Mouse (Mus musculus): Measurements from ENCODE around the gene Vwc2l. TPM values are rescaled to one million over a fixed set of nuclear protein-coding genes. Genes with fewer than 3 reads are reported as not detected.

Gene Vwc2l
- polyA plus RNA-seq, 1 experiment = 3.4 TPM

DNA sequence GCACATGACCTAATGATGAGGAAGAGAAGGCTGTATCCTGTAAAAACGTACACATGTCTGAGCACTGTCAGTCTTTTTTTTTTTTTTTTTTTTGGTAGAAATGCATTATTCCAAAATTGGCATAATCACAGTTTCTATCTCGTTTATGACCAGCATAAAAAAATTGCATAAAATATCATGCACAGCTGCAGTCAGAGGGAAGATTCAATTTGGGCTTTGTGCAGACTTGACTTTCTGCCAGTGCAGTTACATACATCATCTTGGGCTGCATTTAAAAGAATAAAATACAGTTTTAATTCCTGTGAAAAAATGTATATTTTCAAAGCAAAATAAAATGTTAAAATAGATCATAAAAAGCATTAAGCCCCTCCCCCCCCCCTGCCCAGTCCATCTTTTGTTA is 97.6 kb downstream of the Vwc2l start:
- Histone ChIP-seq H3K4me3 (ENCODE audit: insufficient read depth, low read length) (no peak overlapping the region), H3K27ac (ENCODE audit: insufficient read depth, low read length) (no peak overlapping the region), H3K4me1 (ENCODE audit: control insufficient read depth, insufficient read depth, low read length) (no peaks in the 10 kb centered on the region)
- TF ChIP-seq POLR2A (IDR thresholded peaks at IDR 0.05; ENCODE audit: extremely low read depth, insufficient read depth, low read length) (no peak), CTCF (IDR thresholded peaks at IDR 0.05; ENCODE audit: extremely low read depth, insufficient read depth, low read length) (no peak)

DNA sequence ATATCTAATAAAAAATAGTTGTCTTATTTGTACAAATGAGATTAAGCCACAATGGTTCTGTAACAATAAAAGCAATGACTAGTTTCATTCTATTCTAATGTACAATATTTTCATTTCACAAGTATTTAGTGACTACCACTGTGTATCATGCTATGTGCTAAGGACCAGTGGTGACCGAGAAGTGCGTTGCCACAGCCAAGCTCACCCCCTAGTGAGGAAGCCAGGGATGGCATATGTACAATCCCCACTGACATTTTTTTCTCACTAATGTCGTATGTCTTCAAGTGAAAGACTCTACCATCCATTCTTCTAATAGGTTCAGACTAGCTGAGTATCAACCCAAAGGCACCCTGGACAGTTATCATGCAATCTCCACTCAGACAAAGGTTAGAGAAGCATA is 107.7 kb downstream of the Vwc2l start:
- TF ChIP-seq CTCF (IDR thresholded peaks at IDR 0.05; ENCODE audit: extremely low read depth, insufficient read depth, low read length) = peak; percentile 19; the same call in 1 of the 2 replicates
- TF ChIP-seq POLR2A (IDR thresholded peaks at IDR 0.05; ENCODE audit: extremely low read depth, insufficient read depth, low read length) = no peak
- Histone ChIP-seq H3K27ac (ENCODE audit: insufficient read depth, low read length) (no peak overlapping the region), H3K4me3 (ENCODE audit: insufficient read depth, low read length) (no peak overlapping the region), H3K4me1 (ENCODE audit: control insufficient read depth, insufficient read depth, low read length) (no peaks in the 10 kb centered on the region)

DNA sequence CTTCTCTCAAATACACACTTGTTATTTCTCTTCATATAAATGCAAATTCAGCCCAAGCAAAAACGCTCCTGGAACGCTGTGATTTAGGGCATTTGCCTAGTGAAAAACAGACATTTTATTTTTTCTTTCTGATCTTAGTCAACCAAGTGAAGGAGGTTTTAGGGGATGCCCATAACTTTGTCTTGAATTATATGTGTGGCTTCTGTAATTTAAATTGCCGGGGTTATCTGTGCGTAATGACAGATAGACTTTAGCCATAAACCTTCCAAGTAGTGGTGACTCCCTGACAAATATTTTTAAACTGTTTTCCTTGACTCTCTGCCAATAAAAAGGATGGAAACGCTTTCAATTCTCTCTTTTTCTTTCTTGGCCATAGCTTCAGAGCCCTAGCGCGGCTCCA is 116.7 kb downstream of the Vwc2l start:
- Histone ChIP-seq H3K4me3 (ENCODE audit: insufficient read depth, low read length) (no peak overlapping the region), H3K27ac (ENCODE audit: insufficient read depth, low read length) (no peak overlapping the region), H3K4me1 (ENCODE audit: control insufficient read depth, insufficient read depth, low read length) (no peaks in the 10 kb centered on the region)
- TF ChIP-seq POLR2A (IDR thresholded peaks at IDR 0.05; ENCODE audit: extremely low read depth, insufficient read depth, low read length) = no peak
- TF ChIP-seq CTCF (IDR thresholded peaks at IDR 0.05; ENCODE audit: extremely low read depth, insufficient read depth, low read length) = no peak

DNA sequence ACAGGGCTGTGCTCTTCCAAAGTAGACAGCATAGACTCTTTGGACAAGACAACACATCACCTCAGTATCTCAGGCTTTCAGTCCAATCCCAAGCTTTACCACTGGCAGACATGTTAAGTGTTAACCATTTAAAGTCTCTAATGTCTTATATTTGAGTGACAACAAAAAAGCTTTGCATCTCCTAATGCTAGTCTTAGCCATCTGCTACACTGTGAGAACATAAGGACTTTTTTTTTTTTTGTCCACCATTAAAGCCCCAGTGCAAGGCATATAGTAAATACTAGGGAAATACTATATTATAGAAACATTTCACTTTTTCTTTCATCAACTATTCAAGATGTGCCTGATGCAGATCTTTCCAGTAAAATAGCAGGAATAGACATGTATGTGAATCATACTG is 119.8 kb downstream of the Vwc2l start:
- TF ChIP-seq CTCF (IDR thresholded peaks at IDR 0.05; ENCODE audit: extremely low read depth, insufficient read depth, low read length) (no peak), POLR2A (IDR thresholded peaks at IDR 0.05; ENCODE audit: extremely low read depth, insufficient read depth, low read length) (no peak)
- Histone ChIP-seq H3K27ac (ENCODE audit: insufficient read depth, low read length) (no peak overlapping the region), H3K4me3 (ENCODE audit: insufficient read depth, low read length) (no peak overlapping the region), H3K4me1 (ENCODE audit: control insufficient read depth, insufficient read depth, low read length) (no peaks in the 10 kb centered on the region)

DNA sequence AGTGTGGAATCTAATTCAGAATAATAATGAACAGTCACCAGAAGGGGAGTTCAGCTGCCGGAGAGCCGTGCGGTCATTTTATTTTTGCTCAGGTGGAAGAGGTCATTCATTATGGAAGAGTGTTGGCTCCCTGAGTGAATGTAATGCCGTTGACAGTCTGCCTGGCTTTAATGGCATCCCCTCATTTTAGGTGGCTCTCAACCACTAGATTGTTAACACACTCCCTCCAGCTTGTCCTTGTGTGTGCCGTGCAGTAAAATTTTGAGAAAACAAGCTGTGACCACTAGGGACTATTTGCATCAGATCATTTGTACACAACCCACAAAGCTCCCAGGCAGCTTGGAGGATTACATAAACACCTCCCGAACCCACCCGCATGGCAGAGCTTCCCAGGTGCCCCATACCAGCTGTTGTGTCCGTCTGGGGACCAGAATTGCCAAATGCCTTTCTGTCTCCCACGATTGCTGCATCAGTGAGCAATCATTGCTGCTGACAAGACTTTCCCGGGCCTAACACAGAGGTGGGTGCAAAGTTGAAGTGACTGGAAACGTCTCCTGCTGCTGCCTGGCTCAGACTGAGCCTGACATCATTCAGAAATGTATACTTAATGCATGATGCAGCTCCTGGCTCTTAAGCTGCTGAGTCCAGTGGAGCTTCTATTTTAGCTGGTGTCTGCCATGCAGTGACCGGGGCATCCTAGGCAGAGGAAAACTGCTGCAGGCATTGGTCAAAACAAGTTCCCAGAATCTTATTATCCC is 126.3 kb downstream of the Vwc2l start:
- TF ChIP-seq POLR2A (IDR thresholded peaks at IDR 0.05; ENCODE audit: extremely low read depth, insufficient read depth, low read length) (no peak), CTCF (IDR thresholded peaks at IDR 0.05; ENCODE audit: extremely low read depth, insufficient read depth, low read length) (no peak)
- Histone ChIP-seq H3K27ac (ENCODE audit: insufficient read depth, low read length) (no peak overlapping the region), H3K4me1 (ENCODE audit: control insufficient read depth, insufficient read depth, low read length) (no peaks in the 10 kb centered on the region), H3K4me3 (ENCODE audit: insufficient read depth, low read length) (no peak overlapping the region)

DNA sequence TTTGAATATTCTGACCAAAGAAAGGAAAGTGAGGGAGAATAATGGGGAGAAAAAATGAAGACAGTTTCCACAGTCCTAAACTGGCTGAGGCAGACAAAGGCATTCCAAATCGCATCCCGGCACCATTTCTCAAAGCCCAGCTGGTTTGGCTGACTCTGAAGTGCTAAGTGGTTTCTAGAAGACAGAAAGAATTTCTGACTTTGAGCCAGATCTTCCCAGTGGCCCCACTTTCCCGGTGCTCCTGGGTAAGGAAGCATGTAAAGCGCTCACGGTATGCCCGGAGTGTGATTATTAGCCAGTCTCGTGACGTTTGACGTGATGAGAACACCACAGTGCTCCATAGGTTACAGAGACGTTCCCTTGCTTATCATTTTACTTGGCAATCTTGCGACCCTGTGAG is 127.9 kb downstream of the Vwc2l start:
- Histone ChIP-seq H3K27ac (ENCODE audit: insufficient read depth, low read length) (no peak overlapping the region), H3K4me3 (ENCODE audit: insufficient read depth, low read length) (no peak overlapping the region), H3K4me1 (ENCODE audit: control insufficient read depth, insufficient read depth, low read length) (peaks cover 2% of the 10 kb centered on the region)
- TF ChIP-seq POLR2A (IDR thresholded peaks at IDR 0.05; ENCODE audit: extremely low read depth, insufficient read depth, low read length) = no peak
- no peak for TF ChIP-seq CTCF (IDR thresholded peaks at IDR 0.05; ENCODE audit: extremely low read depth, insufficient read depth, low read length)

DNA sequence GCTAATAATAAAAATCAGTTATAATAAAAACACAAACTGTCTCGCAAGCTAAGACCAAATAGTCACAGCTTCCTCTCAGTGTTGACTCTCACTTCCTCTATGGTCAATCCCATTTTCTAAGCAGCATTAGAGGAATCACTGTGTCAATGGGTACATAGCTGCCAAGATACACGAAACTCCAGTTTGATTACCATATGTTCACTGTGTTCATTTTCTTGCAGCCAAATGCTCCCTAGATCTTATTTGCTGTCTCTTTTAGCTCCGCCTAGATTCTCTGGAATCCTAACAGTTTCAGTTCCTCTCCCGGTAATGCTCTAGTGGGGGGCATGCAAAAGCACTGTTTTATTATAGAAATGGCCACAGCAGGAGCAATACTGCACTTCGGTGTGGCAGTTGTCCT is 130.4 kb downstream of the Vwc2l start:
- peaks cover 4% of the 10 kb centered on the region for H3K4me1 ChIP-seq (ENCODE audit: control insufficient read depth, insufficient read depth, low read length)
- TF ChIP-seq CTCF (IDR thresholded peaks at IDR 0.05; ENCODE audit: extremely low read depth, insufficient read depth, low read length) = no peak
- H3K4me3 ChIP-seq (ENCODE audit: insufficient read depth, low read length) = no peak overlapping the region
- H3K27ac ChIP-seq (ENCODE audit: insufficient read depth, low read length) = no peak overlapping the region

DNA sequence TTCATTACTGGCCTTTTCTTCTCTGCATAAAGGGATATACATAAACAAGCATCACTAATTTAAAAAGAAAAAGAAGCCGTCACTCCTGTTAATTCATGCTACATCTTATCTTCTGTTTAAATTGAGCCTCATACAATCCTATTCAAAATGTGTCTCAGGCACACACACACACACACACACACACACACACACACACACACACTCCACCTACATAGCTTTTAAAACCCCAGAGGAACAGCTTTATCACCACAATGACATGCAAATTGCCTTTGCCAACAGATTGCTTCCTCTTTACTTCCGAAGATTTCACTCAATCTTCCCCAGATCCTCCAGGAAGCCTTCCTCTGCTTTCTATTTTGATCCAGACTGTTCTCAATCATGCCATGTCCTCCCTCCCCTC is 136.2 kb downstream of the Vwc2l start:
- H3K4me1 ChIP-seq (ENCODE audit: control insufficient read depth, insufficient read depth, low read length) = peaks cover 5% of the 10 kb centered on the region
- TF ChIP-seq POLR2A (IDR thresholded peaks at IDR 0.05; ENCODE audit: extremely low read depth, insufficient read depth, low read length) (no peak), CTCF (IDR thresholded peaks at IDR 0.05; ENCODE audit: extremely low read depth, insufficient read depth, low read length) (no peak)
- H3K4me3 ChIP-seq (ENCODE audit: insufficient read depth, low read length) = no peak overlapping the region
- no peak overlapping the region for H3K27ac ChIP-seq (ENCODE audit: insufficient read depth, low read length)

DNA sequence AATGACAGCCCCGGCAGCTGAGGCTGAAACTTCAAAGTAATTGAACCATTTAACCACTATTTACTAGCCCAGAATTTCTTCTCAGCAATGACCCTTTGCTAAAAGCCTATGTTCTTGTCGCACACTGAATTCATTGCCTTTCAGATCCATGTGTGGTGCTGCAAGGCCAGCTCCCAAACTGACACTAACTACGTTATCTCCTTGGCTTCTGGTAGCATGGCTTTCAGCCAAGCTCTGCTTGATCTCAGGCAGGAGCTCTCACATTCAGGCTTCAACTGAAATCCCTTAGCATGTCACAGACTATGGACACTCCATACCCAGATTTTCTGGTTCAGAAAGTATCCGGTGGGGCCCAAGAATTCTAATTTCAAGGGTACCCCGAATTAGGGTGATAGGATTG is 140.6 kb downstream of the Vwc2l start:
- Histone ChIP-seq H3K4me1 (ENCODE audit: control insufficient read depth, insufficient read depth, low read length) (no peaks in the 10 kb centered on the region; the same call in 1 of the 2 replicates), H3K4me3 (ENCODE audit: insufficient read depth, low read length) (no peak overlapping the region), H3K27ac (ENCODE audit: insufficient read depth, low read length) (no peak overlapping the region)
- TF ChIP-seq POLR2A (IDR thresholded peaks at IDR 0.05; ENCODE audit: extremely low read depth, insufficient read depth, low read length) = no peak
- no peak for TF ChIP-seq CTCF (IDR thresholded peaks at IDR 0.05; ENCODE audit: extremely low read depth, insufficient read depth, low read length)

DNA sequence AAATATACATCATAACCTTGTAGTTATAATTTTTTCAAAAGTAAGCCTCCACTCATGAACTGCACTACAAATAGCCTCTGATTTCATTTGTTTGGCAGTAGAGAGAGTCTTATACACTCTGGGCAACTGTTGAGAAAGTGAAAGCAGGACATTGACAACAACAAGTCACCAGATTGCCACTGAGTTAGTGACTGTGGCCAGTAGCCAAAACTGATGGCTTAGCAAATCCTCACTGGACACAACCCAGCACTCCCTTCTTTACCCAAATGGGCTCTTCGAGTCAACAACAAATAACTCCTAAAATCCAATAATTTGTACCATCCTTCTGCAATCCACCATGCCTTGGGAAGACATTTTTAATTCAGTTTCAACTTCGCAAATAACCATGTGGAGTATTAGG is 155.0 kb downstream of the Vwc2l start:
- Histone ChIP-seq H3K4me1 (ENCODE audit: control insufficient read depth, insufficient read depth, low read length) (no peaks in the 10 kb centered on the region), H3K4me3 (ENCODE audit: insufficient read depth, low read length) (no peak overlapping the region), H3K27ac (ENCODE audit: insufficient read depth, low read length) (no peak overlapping the region)
- TF ChIP-seq POLR2A (IDR thresholded peaks at IDR 0.05; ENCODE audit: extremely low read depth, insufficient read depth, low read length) = no peak
- no peak for TF ChIP-seq CTCF (IDR thresholded peaks at IDR 0.05; ENCODE audit: extremely low read depth, insufficient read depth, low read length)
